Mouse (Mus musculus) testis, postnatal 10 days (tissue): Measurements from ENCODE around the gene Katnb1.

ENCODE experiments used
- DNase-seq: peaks from one replicate; pipeline ENCODE4 v3.0.0; 2021; ENCODE audit warnings: low spot score

Katnb1 gene

GRCm38 (mm10) chr8:95084744-95085431 is 3.9 kb downstream of the Katnb1 start:
- no peak for DNase-seq

DNA sequence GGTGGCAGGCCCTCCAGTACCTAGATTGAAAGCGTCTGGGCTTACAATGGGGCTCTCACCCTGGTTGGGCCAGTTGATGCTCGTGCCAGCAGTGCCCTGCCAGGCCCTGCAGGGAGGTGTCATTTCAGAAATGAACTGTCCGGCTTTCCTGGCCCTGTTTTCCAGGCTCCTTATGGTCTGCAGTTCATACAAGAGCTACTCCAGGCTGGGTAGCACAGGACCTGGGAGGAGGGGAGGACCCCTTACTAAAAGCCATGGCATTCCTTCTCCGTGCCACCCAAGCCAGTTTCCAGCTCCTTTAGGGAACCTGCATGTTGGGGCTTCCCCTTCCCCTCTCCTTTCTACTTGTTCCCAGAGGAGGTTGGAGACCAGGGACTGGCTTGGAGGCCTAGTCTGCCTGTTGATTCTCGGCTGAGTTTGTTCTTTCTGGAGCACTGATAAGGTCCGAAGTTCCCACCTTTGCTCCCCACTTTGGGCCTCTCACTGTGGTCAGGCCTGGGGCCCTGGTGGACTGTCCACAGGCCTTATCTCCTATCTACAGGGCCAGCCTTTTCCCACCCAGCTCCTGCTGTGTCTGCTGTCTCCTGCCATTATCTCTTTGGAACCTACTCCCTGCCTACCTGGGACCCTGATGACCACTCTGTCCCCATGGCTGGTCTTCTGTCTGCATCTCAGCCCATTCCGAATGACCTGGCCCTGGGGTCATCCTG is 4.6 kb downstream of the Katnb1 start:
- no peak for DNase-seq

- DNase-seq, result no peak
Measured at GRCm38 (mm10) chr8:95093574-95093973, 12.6 kb downstream of the Katnb1 start.

DNA sequence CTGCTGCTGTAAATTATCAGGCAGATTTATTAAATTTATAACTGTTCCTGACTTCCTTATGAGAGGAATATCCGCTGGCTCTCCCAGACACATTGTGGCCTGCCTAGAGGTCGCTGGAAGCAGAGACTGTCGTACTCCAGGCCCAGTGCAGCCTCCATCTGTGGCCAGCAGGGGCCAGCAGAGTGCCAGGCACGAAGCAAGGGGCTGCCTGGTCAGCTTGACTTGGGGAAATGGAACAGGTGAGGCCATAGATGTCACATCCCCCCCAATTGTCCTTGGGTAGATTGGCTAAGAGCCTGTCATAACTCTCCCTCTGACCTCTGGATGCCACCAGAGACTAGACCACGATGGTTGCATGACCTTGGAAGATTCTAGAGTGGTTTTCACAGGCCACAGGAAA is 18.0 kb downstream of the Katnb1 start:
- DNase-seq, result peak; percentile 88

DNA sequence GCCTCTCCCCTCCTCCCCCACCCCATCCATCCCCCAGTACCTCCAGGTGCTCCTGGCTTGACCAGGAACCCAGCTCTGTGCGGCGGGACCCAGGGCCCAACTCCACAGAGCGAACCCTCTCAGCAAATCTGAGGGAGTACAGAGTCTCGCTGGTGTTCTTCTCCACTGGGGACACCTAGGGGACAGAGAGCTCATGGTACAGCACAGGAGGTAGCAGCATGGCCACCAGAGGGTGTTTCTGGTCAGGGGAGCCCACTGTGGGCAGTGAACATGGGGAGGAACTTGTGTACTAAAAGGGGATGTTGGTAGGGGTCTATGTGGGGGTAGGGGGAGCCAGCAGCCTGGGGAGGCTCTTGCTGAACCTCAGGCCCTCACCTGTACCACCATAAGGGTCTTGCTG is 21.0 kb downstream of the Katnb1 start:
- DNase-seq, result no peak

DNA sequence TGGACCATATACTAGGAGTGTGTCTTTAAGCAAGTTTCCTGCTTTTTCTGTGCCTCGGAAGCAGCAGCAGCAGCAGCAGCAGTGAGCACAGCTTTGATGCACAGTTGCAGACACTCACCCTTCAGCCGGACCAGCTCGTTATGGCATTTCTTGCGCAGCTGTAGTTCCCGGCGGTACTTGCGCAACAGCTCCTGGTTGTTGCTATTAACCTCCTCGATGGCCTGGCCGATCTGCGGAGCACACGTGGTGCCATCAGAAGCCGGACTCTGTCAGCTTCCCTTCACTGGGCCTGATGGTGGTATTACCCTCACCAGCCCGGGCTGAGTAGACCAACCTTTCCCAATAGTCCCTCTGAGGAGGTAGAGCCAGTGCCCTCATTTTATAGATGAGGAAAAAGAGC is 26.3 kb downstream of the Katnb1 start:
- DNase-seq, result no peak

GRCm38 (mm10) chr8:95112594-95112993 is 31.6 kb downstream of the Katnb1 start:
- no peak for DNase-seq

GRCm38 (mm10) chr8:95113108-95113507 is 32.1 kb downstream of the Katnb1 start:
- DNase-seq, result no peak

GRCm38 (mm10) chr8:95113750-95114149 is 32.8 kb downstream of the Katnb1 start:
- no peak for DNase-seq

DNA sequence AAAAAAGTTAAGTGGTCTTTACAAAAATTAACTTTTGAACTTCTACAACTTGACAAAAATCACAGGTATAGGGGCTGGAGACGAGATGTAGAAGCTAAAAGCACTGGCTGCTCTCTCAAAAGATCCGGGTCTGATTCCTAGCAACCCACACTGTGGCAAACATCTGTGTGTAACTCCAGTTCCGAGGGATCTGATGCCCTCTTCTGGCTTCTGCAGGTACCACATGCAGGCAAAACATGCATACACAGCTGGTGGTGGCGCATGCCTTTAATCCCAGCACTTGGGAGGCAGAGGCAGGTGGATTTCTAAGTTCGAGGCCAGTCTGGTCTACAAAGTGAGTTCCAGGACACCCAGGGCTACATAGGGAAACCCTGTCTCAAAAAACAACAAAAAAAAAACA is 42.5 kb downstream of the Katnb1 start:
- no peak for DNase-seq

GRCm38 (mm10) chr8:95126497-95126896 is 45.5 kb downstream of the Katnb1 start:
- DNase-seq, result no peak

DNA sequence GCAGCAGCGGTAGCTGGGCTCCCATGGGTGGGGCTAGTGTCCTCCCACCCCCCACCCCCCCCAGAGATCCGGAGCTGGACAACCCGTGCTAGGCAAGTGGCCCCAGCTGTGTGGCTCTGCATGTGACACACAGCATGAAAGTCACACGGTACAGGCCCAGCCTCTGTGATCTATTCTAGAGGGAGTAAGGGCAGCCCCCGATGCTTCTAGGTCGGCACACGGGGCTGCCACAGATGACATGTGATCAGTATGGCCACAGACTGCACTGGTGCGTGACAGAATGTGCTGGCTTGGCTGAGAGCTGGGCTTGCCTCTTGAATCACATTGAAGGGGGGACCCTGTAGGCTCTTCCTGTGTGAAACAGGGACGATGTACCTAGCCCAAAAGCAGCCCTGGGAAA is 46.7 kb downstream of the Katnb1 start:
- DNase-seq, result no peak

GRCm38 (mm10) chr8:95128750-95129260 is 47.8 kb downstream of the Katnb1 start:
- no peak for DNase-seq

GRCm38 (mm10) chr8:95130966-95131537 is 50.1 kb downstream of the Katnb1 start:
- no peak for DNase-seq

- DNase-seq, result no peak
Measured at GRCm38 (mm10) chr8:95131983-95132382, 51.0 kb downstream of the Katnb1 start.

GRCm38 (mm10) chr8:95134186-95134585 is 53.2 kb downstream of the Katnb1 start:
- DNase-seq, result no peak

GRCm38 (mm10) chr8:95135242-95135641 is 54.3 kb downstream of the Katnb1 start:
- no peak for DNase-seq

DNA sequence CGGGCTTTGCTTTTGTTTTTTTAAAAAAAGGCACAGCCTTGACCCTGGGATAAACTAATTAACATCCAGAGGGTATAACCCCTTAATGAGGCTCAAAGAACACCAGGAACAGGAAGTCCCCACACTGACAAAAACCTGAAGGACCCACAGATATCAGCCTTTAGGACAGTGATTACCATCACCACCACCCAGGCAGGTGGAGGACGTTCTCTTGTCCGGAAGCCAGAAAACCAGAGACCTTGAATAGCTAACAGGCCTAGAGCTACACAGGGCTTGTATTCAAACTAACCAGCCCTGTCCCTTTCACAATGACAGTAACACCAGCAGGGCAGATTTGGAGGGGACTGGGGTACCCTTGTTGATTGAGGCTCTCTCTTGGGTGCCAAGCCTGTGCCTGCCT is 55.2 kb downstream of the Katnb1 start:
- no peak for DNase-seq

DNA sequence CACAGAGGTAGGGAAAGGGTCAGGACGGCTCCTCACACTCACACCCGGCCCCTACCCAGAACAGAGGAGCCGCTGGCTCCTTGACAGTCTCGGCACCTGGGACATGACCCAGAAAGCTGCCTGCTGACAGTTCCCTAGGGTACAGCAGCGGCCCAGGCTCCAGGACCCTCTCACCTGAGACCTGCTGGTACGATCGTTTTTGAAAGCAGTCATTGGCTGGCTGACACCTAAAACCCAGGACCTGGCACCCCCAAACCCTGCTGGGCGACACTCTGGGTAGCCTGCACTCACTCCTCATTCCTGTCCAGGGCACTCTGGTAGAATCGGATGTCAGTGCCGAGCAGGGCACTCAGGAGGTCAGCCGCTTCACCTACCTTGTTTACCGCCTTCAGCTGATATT is 56.2 kb downstream of the Katnb1 start:
- DNase-seq, result no peak

- peak; percentile 61 for DNase-seq
Measured at GRCm38 (mm10) chr8:95137641-95138098, 56.7 kb downstream of the Katnb1 start.

- DNase-seq, result peak; percentile 67
Measured at GRCm38 (mm10) chr8:95138341-95139050, 57.5 kb downstream of the Katnb1 start.

DNA sequence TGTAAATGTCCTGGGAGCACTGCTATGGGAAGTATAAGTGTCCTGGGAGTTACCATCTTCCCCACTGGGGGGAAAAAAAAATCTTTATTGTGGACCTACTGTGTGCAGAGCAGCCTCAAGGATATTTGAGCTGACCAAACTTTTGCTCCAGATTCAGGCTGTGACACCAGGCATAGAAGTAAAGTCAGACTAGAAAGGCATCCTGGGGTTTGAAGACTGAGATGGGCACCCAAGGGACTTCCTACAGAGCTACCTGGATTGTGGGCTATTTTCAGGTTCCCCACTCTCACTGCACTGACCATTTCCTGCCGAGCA is 58.0 kb downstream of the Katnb1 start:
- DNase-seq, result no peak

GRCm38 (mm10) chr8:95140555-95140954 is 59.6 kb downstream of the Katnb1 start:
- no peak for DNase-seq
